Mouse (Mus musculus) liver, embryonic 16.5 days (tissue): ENCODE measurements around the gene Sspo. TPM values are rescaled to one million over a fixed set of nuclear protein-coding genes. Genes with fewer than 3 reads are reported as not detected.

Experiments
- ATAC-seq: fragments of 200-750 bp; cut with Nextera tagmentation; 2 replicates; pipeline ENCODE4 v1.8.0; 2017; ENCODE audit warnings: low read depth, mild to moderate bottlenecking, moderate number of reproducible peaks, moderate library complexity
- H3K27ac ChIP-seq: fragments of 300-500 bp; sonication (generic); 2 replicates; pipeline ENCODE4 v1.5.1; 2014; ENCODE audit warnings: mild to moderate bottlenecking, low read length
- H3K27me3 ChIP-seq: fragments of 300-500 bp; sonication (generic); 2 replicates; pipeline ENCODE4 v1.6.1; 2014; ENCODE audit warnings: low read depth, low read length, mixed read lengths; ENCODE audit not compliant: control insufficient read depth, insufficient read depth
- H3K36me3 ChIP-seq: fragments of 300-500 bp; sonication (generic); 2 replicates; pipeline ENCODE4 v1.6.1; 2014; ENCODE audit warnings: mild to moderate bottlenecking; ENCODE audit not compliant: control insufficient read depth, insufficient read depth
- H3K4me1 ChIP-seq: fragments of 300-500 bp; sonication (generic); 2 replicates; pipeline ENCODE4 v1.6.1; 2014; ENCODE audit warnings: low read depth, low read length, mixed read lengths; ENCODE audit not compliant: control insufficient read depth
- H3K4me2 ChIP-seq: fragments of 300-500 bp; sonication (generic); 2 replicates; pipeline ENCODE4 v1.6.1; 2014; ENCODE audit warnings: low read depth, low read length, mixed read lengths
- H3K4me3 ChIP-seq: fragments of 300-500 bp; sonication (generic); 2 replicates; pipeline ENCODE4 v1.5.1; 2014; ENCODE audit warnings: low read depth, mild to moderate bottlenecking, low read length
- H3K9ac ChIP-seq: fragments of 300-500 bp; sonication (generic); 2 replicates; pipeline ENCODE4 v1.6.1; 2014; ENCODE audit warnings: low read depth, low read length
- H3K9me3 ChIP-seq: fragments of 300-500 bp; sonication (generic); replicated peaks from 2 replicates; pipeline ENCODE4 v1.6.1; 2016; ENCODE audit warnings: low read length; ENCODE audit not compliant: control insufficient read depth
- WGBS: fragments of 180-500 bp; shearing (Covaris S2); extraction: QIAGEN DNeasy Blood & Tissue Kit; methylation state at CpG from one replicate; pipeline ENCODE4 v1.1.7; 2014; ENCODE audit not compliant: insufficient replicate concordance; 5-methylcytosine and 5-hydroxymethylcytosine counted together
- polyA plus RNA-seq: library from polyadenylated mRNA; unstranded; fragments of >200 nt; fragmentation: Nextera tagmentation; extraction: Ambion mirVana; gene quantifications from 2 replicates; pipeline ENCODE4 v1.2.1, GENCODE M21; 2015

The Sspo gene
- polyA plus RNA-seq = 0.01 and 0.06 TPM in 2 replicates

GRCm38 (mm10) chr6:48447929-48448328 lies at the start of gene Sspo:
Gene Sspo (plus strand): TSS chr6:48448229.
- peaks cover 3% of the 10 kb centered on the region; the same call in 1 of the 2 replicates for H3K4me1 ChIP-seq
- no peak within 1 kb of the TSS for H3K4me2 ChIP-seq
- 50% methylated on average over 1 of the region's 1 CpGs for WGBS
- no peaks in the 10 kb centered on the region for H3K36me3 ChIP-seq
- ATAC-seq = no peak
- H3K9me3 ChIP-seq = no peaks in the 10 kb centered on the region
- no peak within 1 kb of the TSS for H3K4me3 ChIP-seq
- no peak within 1 kb of the TSS for H3K9ac ChIP-seq
- no peak within 1 kb of the TSS for H3K27ac ChIP-seq
- H3K27me3 ChIP-seq = peaks cover 15% of the 10 kb centered on the region

GRCm38 (mm10) chr6:48399906-48400305 lies 48.1 kb upstream of the Sspo start:
- no peak for ATAC-seq
- H3K4me2 ChIP-seq = no peak overlapping the region
- 81% methylated on average over 5 of the region's 5 CpGs for WGBS

GRCm38 (mm10) chr6:48404071-48404470 lies 44.0 kb upstream of the Sspo start:
- 62% methylated on average over 5 of the region's 5 CpGs for WGBS
- no peaks in the 10 kb centered on the region for H3K4me1 ChIP-seq
- no peak for ATAC-seq

More at GRCm38 (mm10) chr6:48399906-48400305, 48.1 kb upstream of the Sspo start:
- no peak overlapping the region for H3K27ac ChIP-seq
- no peaks in the 10 kb centered on the region for H3K36me3 ChIP-seq
- H3K27me3 ChIP-seq = no peaks in the 10 kb centered on the region
- H3K9me3 ChIP-seq = no peaks in the 10 kb centered on the region
- H3K9ac ChIP-seq = no peak overlapping the region
- peaks cover 3% of the 10 kb centered on the region for H3K4me1 ChIP-seq
- no peak overlapping the region for H3K4me3 ChIP-seq

GRCm38 (mm10) chr6:48409726-48410343 lies 38.2 kb upstream of the Sspo start:
- Histone ChIP-seq H3K9me3 (no peaks in the 10 kb centered on the region), H3K4me3 (no peak overlapping the region), H3K36me3 (no peaks in the 10 kb centered on the region), H3K27me3 (no peaks in the 10 kb centered on the region), H3K9ac (no peak overlapping the region), H3K4me1 (no peaks in the 10 kb centered on the region), H3K27ac (no peak overlapping the region), H3K4me2 (no peak overlapping the region)
- no peak for ATAC-seq
- WGBS = 64% methylated on average over 4 of the region's 4 CpGs

More at GRCm38 (mm10) chr6:48404071-48404470, 44.0 kb upstream of the Sspo start:
- Histone ChIP-seq H3K4me3 (no peak overlapping the region), H3K9ac (no peak overlapping the region), H3K27me3 (no peaks in the 10 kb centered on the region), H3K4me2 (no peak overlapping the region), H3K27ac (no peak overlapping the region), H3K9me3 (no peaks in the 10 kb centered on the region), H3K36me3 (no peaks in the 10 kb centered on the region)

GRCm38 (mm10) chr6:48410551-48410950 lies 37.5 kb upstream of the Sspo start:
- Histone ChIP-seq H3K9me3 (no peaks in the 10 kb centered on the region), H3K27ac (no peak overlapping the region), H3K4me3 (no peak overlapping the region), H3K9ac (no peak overlapping the region), H3K36me3 (no peaks in the 10 kb centered on the region), H3K27me3 (no peaks in the 10 kb centered on the region), H3K4me1 (no peaks in the 10 kb centered on the region), H3K4me2 (no peak overlapping the region)
- ATAC-seq = no peak
- 57% methylated on average over 3 of the region's 3 CpGs for WGBS

- Histone ChIP-seq H3K27me3 (no peaks in the 10 kb centered on the region), H3K4me2 (no peak overlapping the region), H3K4me3 (no peak overlapping the region), H3K9me3 (no peaks in the 10 kb centered on the region), H3K9ac (no peak overlapping the region), H3K4me1 (no peaks in the 10 kb centered on the region), H3K36me3 (no peaks in the 10 kb centered on the region), H3K27ac (no peak overlapping the region)
- ATAC-seq = no peak
- 74% methylated on average over 6 of the region's 6 CpGs for WGBS
These were observed 36.6 kb upstream of the Sspo start for GRCm38 (mm10) chr6:48411193-48412092.

GRCm38 (mm10) chr6:48412147-48412546 lies 35.9 kb upstream of the Sspo start:
- no peaks in the 10 kb centered on the region for H3K36me3 ChIP-seq
- no peak overlapping the region for H3K4me2 ChIP-seq
- 67% methylated on average over 4 of the region's 4 CpGs for WGBS
- no peak overlapping the region for H3K27ac ChIP-seq
- H3K27me3 ChIP-seq = no peaks in the 10 kb centered on the region
- no peak overlapping the region for H3K4me3 ChIP-seq
- no peak overlapping the region for H3K9ac ChIP-seq
- H3K4me1 ChIP-seq = no peaks in the 10 kb centered on the region
- ATAC-seq = no peak
- no peaks in the 10 kb centered on the region for H3K9me3 ChIP-seq

- no peak for ATAC-seq
- no peak overlapping the region for H3K27ac ChIP-seq
- H3K36me3 ChIP-seq = no peaks in the 10 kb centered on the region
- H3K9me3 ChIP-seq = no peaks in the 10 kb centered on the region
- H3K4me3 ChIP-seq = no peak overlapping the region
- no peak overlapping the region for H3K9ac ChIP-seq
- no peaks in the 10 kb centered on the region for H3K27me3 ChIP-seq
- 61% methylated on average over 3 of the region's 3 CpGs for WGBS
- no peak overlapping the region for H3K4me2 ChIP-seq
- no peaks in the 10 kb centered on the region for H3K4me1 ChIP-seq
These were observed 35.4 kb upstream of the Sspo start for GRCm38 (mm10) chr6:48412662-48413061.

GRCm38 (mm10) chr6:48413081-48413480 lies 34.9 kb upstream of the Sspo start:
- Histone ChIP-seq H3K4me2 (no peak overlapping the region), H3K36me3 (no peaks in the 10 kb centered on the region)
- WGBS = 78% methylated on average over 10 of the region's 10 CpGs

More at GRCm38 (mm10) chr6:48413081-48413480, 34.9 kb upstream of the Sspo start:
- ATAC-seq = no peak
- no peaks in the 10 kb centered on the region for H3K9me3 ChIP-seq
- H3K4me1 ChIP-seq = no peaks in the 10 kb centered on the region
- no peak overlapping the region for H3K27ac ChIP-seq
- no peak overlapping the region for H3K4me3 ChIP-seq
- no peaks in the 10 kb centered on the region for H3K27me3 ChIP-seq
- H3K9ac ChIP-seq = no peak overlapping the region
